ENCODE assay signal across 17 mouse cellular contexts in genomic region chr11:22563706-22564105, GRCm38 (mm10).
"Had no signal": no experiment of that assay in that cellular context is flagged by ENCODE, and none has a peak within 500 bp of the region (broad histone marks: within the 10 kb centered on the region; RNA-seq: fewer than 3 reads in every experiment).

No protein-coding gene starts in this region.

- H3K4me2 ChIP-seq: lung, embryonic 15.5 days; midbrain, embryonic 12.5 days; neural tube, embryonic 12.5 days; stomach, embryonic 15.5 days had no signal

- H3K9me3 ChIP-seq: lung, embryonic 15.5 days; megakaryocyte, embryonic 14.5 days; midbrain, embryonic 12.5 days; neural tube, embryonic 12.5 days; stomach, embryonic 15.5 days had no signal

- H3K36me3 ChIP-seq: lung, embryonic 15.5 days; midbrain, embryonic 12.5 days; neural tube, embryonic 12.5 days; stomach, embryonic 15.5 days had no signal

- H3K9ac ChIP-seq: liver, postnatal 0 days; lung, embryonic 15.5 days; midbrain, embryonic 12.5 days; neural tube, embryonic 12.5 days; stomach, embryonic 15.5 days had no signal

- H3K4me1 ChIP-seq: megakaryocyte, embryonic 14.5 days had no signal

- H3K27ac ChIP-seq: lung, embryonic 15.5 days; macrophage; midbrain, embryonic 12.5 days; neural tube, embryonic 12.5 days; stomach, embryonic 15.5 days; stomach, postnatal 0 days had no signal

- H3K27me3 ChIP-seq: lung, embryonic 15.5 days; megakaryocyte, embryonic 14.5 days; midbrain, embryonic 12.5 days; neural tube, embryonic 12.5 days; stomach, embryonic 15.5 days had no signal

- ATAC-seq: liver, postnatal 0 days; lung, postnatal 0 days had no signal

- DNase-seq: liver, postnatal 0 days; lung, adult 2 months; lung, postnatal 14 days; lung, postnatal 36 days; midbrain, embryonic 14.5 days; right cerebral cortex, postnatal 14 days; thymus, adult 2 months; thymus, postnatal 25 days; thymus, postnatal 4 days had no signal

- H3K4me3 ChIP-seq: lung, embryonic 15.5 days; megakaryocyte, embryonic 14.5 days; midbrain, embryonic 12.5 days; neural tube, embryonic 12.5 days; stomach, embryonic 15.5 days had no signal
